Mouse (Mus musculus) common myeloid progenitor, adult 5-6 weeks (primary cell): ENCODE data around the gene Arap1. TPM values are rescaled to one million over a fixed set of nuclear protein-coding genes. Genes with fewer than 3 reads are reported as not detected.

Experiments used
- ATAC-seq: replicated peaks from 2 replicates; pipeline ENCODE4 v1.8.0; 2016; ENCODE audit warnings: low read depth, mild to moderate bottlenecking, moderate TSS enrichment, inconsistent platforms; ENCODE audit not compliant: poor library complexity, severe bottlenecking
- total RNA-seq: library from RNA; stranded (forward); fragments of 200-1000, 187-1606 nt; gene quantifications from 2 replicates; pipeline ENCODE4 v1.2.3, GENCODE M21; 2017

Arap1 gene
- total RNA-seq, 1 experiment from 2014 or later = 97.4 TPM

GRCm38 (mm10) chr7:101324142-101324962 lies 23.5 kb upstream of the Arap1 start:
- ATAC-seq = no peak

GRCm38 (mm10) chr7:101326006-101326405 lies 21.9 kb upstream of the Arap1 start:
- ATAC-seq = no peak

- no peak for ATAC-seq
These were observed 20.6 kb upstream of the Arap1 start for GRCm38 (mm10) chr7:101327263-101327662.

GRCm38 (mm10) chr7:101327786-101328185 lies 20.1 kb upstream of the Arap1 start:
- ATAC-seq = no peak

- ATAC-seq = no peak
These were observed 19.2 kb upstream of the Arap1 start for GRCm38 (mm10) chr7:101328621-101329158.

GRCm38 (mm10) chr7:101329606-101330005 lies 18.3 kb upstream of the Arap1 start:
- ATAC-seq = no peak

- ATAC-seq = no peak
These were observed 17.6 kb upstream of the Arap1 start for GRCm38 (mm10) chr7:101330074-101330840.

GRCm38 (mm10) chr7:101330841-101331173 lies 17.1 kb upstream of the Arap1 start:
- ATAC-seq = no peak

- no peak for ATAC-seq
These were observed 15.6 kb upstream of the Arap1 start for GRCm38 (mm10) chr7:101332045-101332831.

- ATAC-seq = no peak
These were observed 12.6 kb upstream of the Arap1 start for GRCm38 (mm10) chr7:101335228-101335627.

- no peak for ATAC-seq
These were observed 11.2 kb upstream of the Arap1 start for GRCm38 (mm10) chr7:101336686-101337085.

GRCm38 (mm10) chr7:101337401-101337800 lies 10.5 kb upstream of the Arap1 start:
- ATAC-seq = no peak

- peak; percentile 79 for ATAC-seq
These were observed 6.5 kb upstream of the Arap1 start for GRCm38 (mm10) chr7:101341405-101341804.

- 0 out of 2 replicates have a peak, but pooled peaks have one; percentile 7 for ATAC-seq
These were observed 4.7 kb upstream of the Arap1 start for GRCm38 (mm10) chr7:101343135-101343534.

- ATAC-seq = no peak
These were observed 3.0 kb upstream of the Arap1 start for GRCm38 (mm10) chr7:101344892-101345291.

- no peak for ATAC-seq
These were observed 876 bp upstream of the Arap1 start for GRCm38 (mm10) chr7:101346991-101347390.

- ATAC-seq = no peak
These were observed 445 bp downstream of the Arap1 start for GRCm38 (mm10) chr7:101348312-101348711.

GRCm38 (mm10) chr7:101349861-101350260 lies 2.0 kb downstream of the Arap1 start:
- ATAC-seq = no peak

GRCm38 (mm10) chr7:101352404-101352803 lies 4.5 kb downstream of the Arap1 start:
- peak; percentile 55 for ATAC-seq

GRCm38 (mm10) chr7:101354423-101354822 lies 6.6 kb downstream of the Arap1 start:
- no peak; the same call in 1 of the 2 replicates for ATAC-seq
